Mouse (Mus musculus) hindbrain, embryonic 14.5 days (tissue): ENCODE measurements around the gene Mbd5. TPM values are rescaled to one million over a fixed set of nuclear protein-coding genes. Genes with fewer than 3 reads are reported as not detected.

Experiments used
- ATAC-seq: fragments of 200-750 bp; cut with Nextera tagmentation; 2 replicates; pipeline ENCODE4 v1.8.0; 2017; ENCODE audit warnings: moderate number of reproducible peaks, mild to moderate bottlenecking, moderate TSS enrichment, moderate library complexity; ENCODE audit not compliant: low FRiP score
- DNase-seq: peaks from one replicate; pipeline ENCODE4 v3.0.0-alpha.2; 2015; ENCODE audit warnings: low spot score
- H3K27ac ChIP-seq: fragments of 300-500 bp; sonication (generic); 2 replicates; pipeline ENCODE4 v1.5.1; 2014; ENCODE audit warnings: mild to moderate bottlenecking, moderate library complexity
- H3K27me3 ChIP-seq: fragments of 300-500 bp; sonication (generic); 2 replicates; pipeline ENCODE4 v1.6.1; 2014; ENCODE audit warnings: mild to moderate bottlenecking, low read length, mixed read lengths; ENCODE audit not compliant: control insufficient read depth, insufficient read depth
- H3K36me3 ChIP-seq: fragments of 300-500 bp; sonication (generic); replicated peaks from 2 replicates; pipeline ENCODE4 v1.6.1; 2014; ENCODE audit not compliant: control insufficient read depth, insufficient read depth
- H3K4me1 ChIP-seq: fragments of 300-500 bp; sonication (generic); replicated peaks from 2 replicates; pipeline ENCODE4 v1.6.1; 2014; ENCODE audit warnings: antibody characterized with exemption, low read length, mixed read lengths; ENCODE audit not compliant: control insufficient read depth, insufficient read depth
- H3K4me2 ChIP-seq: fragments of 300-500 bp; sonication (generic); replicated peaks from 2 replicates; pipeline ENCODE4 v1.6.1; 2014; ENCODE audit warnings: mild to moderate bottlenecking, moderate library complexity
- H3K4me3 ChIP-seq: fragments of 300-500 bp; sonication (generic); replicated peaks from 2 replicates; pipeline ENCODE4 v1.5.1; 2014; ENCODE audit warnings: mild to moderate bottlenecking, low read length
- H3K9ac ChIP-seq: fragments of 300-500 bp; sonication (generic); 2 replicates; pipeline ENCODE4 v1.6.1; 2014
- H3K9me3 ChIP-seq: fragments of 300-500 bp; sonication (generic); 2 replicates; pipeline ENCODE4 v1.6.1; 2016; ENCODE audit warnings: low read length; ENCODE audit not compliant: control insufficient read depth
- WGBS: fragments of 180-500 bp; shearing (Covaris S2); extraction: QIAGEN DNeasy Blood & Tissue Kit; methylation state at CpG from one replicate; pipeline ENCODE4 v1.1.7; 2014; 5-methylcytosine and 5-hydroxymethylcytosine counted together
- polyA plus RNA-seq: library from polyadenylated mRNA; unstranded; fragments of >200 nt; fragmentation: Nextera tagmentation; extraction: Ambion mirVana; gene quantifications from 2 replicates; pipeline ENCODE4 v1.2.1, GENCODE M21; 2014

Mbd5 gene
- polyA plus RNA-seq, 1 experiment from 2014 or later = 40.5 TPM

DNA sequence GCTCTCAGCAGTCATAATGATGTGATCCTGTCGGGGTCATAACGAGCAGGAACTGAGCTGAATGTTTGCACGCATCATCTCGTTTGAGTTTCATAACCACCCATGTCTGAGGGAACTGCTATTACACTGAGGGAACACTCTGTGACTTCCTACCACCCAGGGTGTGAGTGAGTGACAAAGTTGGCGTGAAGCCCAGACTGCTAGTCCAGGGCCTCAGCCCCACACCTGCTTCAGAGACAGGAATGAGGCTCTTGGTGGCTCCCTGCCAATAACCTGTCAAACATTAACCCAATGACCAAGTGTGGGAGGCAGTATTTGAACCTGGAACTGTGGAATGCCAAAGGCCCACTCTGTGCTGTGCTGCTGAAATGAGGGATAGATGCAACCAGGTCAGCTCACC, 400.5 kb downstream of the Mbd5 start:
- ATAC-seq (peak; percentile 57; the same call in 1 of the 2 replicates), DNase-seq (peak; percentile 32)
- WGBS = 54% methylated on average over 5 of the region's 5 CpGs
- Histone ChIP-seq H3K9me3 (no peaks in the 10 kb centered on the region), H3K4me2 (no peak overlapping the region), H3K27ac (no peak overlapping the region), H3K9ac (no peak overlapping the region), H3K36me3 (no peaks in the 10 kb centered on the region), H3K4me1 (no peaks in the 10 kb centered on the region), H3K4me3 (no peak overlapping the region), H3K27me3 (no peaks in the 10 kb centered on the region)

DNA sequence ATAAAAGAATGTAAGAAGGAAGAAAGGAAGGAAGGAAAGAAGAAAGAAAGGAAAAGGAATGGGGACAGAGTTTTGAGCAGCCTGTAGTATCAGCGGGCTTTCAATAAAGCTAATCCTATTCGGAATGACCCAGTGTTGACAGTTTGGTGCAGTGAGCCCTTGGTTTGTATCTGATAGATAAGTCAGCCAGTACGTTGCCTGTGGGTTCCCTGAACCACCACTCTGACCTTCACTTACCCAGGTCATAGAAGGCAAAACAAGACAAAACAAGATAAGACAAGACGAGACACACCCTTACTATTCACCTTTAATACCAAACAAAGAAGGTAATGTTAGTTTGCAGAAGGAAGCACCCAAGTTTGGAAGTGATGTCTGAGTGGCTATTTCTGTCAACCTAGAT, 401.5 kb downstream of the Mbd5 start:
- Histone ChIP-seq H3K4me3 (no peak overlapping the region), H3K27ac (no peak overlapping the region), H3K9me3 (no peaks in the 10 kb centered on the region), H3K4me2 (no peak overlapping the region), H3K27me3 (no peaks in the 10 kb centered on the region), H3K9ac (no peak overlapping the region), H3K4me1 (no peaks in the 10 kb centered on the region), H3K36me3 (no peaks in the 10 kb centered on the region)
- 89% methylated on average over 4 of the region's 4 CpGs for WGBS
- ATAC-seq = no peak
- no peak for DNase-seq

DNA sequence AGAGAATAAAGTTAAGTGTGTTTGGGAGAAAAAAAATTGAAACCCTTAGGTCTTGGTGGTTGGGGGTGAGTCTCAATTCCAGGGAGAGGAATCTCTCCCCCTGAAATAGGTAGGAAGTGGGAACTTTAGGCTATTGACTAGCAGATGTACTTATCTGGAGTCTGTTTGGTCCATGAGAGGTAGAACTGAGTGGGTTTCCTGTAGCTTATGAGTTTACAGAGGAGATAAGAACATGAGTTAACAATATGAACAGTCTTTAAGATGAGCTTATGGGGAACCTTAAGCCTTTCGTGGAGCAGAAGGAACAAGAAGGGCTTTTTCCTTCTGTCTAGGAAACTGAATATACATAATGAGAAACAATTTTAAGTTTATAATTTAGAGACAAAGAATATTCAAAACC, 404.8 kb downstream of the Mbd5 start:
- Histone ChIP-seq H3K27me3 (no peaks in the 10 kb centered on the region), H3K4me3 (no peak overlapping the region), H3K9me3 (no peaks in the 10 kb centered on the region), H3K9ac (no peak overlapping the region), H3K27ac (no peak overlapping the region), H3K4me1 (no peaks in the 10 kb centered on the region), H3K4me2 (no peak overlapping the region), H3K36me3 (no peaks in the 10 kb centered on the region)
- ATAC-seq (no peak), DNase-seq (no peak)
- 94% methylated on average over 1 of the region's 1 CpGs for whole genome bisulfite sequencing

DNA sequence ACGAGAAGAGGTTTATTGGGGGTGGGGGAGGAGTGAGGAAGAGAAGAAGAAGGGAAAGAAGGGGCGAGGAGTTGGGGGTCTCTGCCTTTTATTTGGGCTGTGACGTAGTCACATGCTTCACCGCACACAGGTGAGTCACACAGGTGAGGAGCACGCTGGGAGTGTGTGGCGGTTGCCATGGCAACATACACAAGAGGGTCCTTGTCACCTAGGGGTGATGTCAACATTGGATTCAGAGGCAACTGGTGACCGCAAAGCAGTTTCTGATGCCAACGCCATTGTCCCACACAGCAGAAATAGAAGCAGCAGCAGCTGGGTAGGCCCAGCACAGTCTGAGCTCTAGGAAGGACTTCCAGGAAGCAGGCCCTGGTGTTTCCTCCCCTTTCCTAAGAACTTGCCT, 406.6 kb downstream of the Mbd5 start:
- no peaks in the 10 kb centered on the region for H3K27me3 ChIP-seq
- H3K9ac ChIP-seq = no peak overlapping the region
- ATAC-seq = no peak
- H3K4me1 ChIP-seq = no peaks in the 10 kb centered on the region
- no peak overlapping the region for H3K27ac ChIP-seq
- 89% methylated on average over 8 of the region's 8 CpGs for WGBS
- H3K4me3 ChIP-seq = no peak overlapping the region
- H3K9me3 ChIP-seq = no peaks in the 10 kb centered on the region
- no peaks in the 10 kb centered on the region for H3K36me3 ChIP-seq
- DNase-seq = no peak
- no peak overlapping the region for H3K4me2 ChIP-seq

DNA sequence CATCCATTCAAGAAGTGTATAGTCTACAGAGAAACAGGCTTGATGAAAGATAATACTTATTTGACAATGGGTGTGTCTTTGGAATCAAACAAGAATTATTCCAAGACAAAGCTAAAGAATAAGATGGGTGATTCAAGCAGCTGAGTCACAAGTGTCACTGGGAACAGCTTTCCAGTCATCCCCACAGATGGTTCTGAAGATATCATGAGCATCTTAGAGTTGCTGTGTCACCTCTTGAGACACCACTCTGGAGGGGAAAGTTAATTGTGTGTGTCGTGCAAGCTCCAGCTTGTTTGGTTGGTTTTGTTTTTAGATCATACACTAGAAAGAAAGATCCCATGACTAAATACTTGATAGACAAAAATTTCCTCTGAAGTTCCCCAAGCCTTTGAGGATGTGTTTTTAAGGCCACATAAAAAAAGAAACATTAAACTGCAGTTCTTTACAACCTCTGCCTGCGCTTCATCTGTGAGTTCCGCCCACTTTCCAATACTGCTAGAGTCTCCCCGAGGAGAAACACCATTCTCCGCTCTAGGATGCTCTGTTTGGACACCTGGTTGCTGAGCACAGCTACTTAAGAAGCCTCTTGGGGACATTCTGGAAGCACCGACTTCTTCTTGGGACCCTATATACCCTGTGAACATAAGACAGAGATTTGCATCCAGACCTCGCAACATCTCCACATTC, 409.0 kb downstream of the Mbd5 start:
- no peaks in the 10 kb centered on the region for H3K9me3 ChIP-seq
- no peaks in the 10 kb centered on the region for H3K27me3 ChIP-seq
- H3K36me3 ChIP-seq = no peaks in the 10 kb centered on the region
- DNase-seq (no peak), ATAC-seq (no peak)
- H3K4me2 ChIP-seq = no peak overlapping the region
- no peaks in the 10 kb centered on the region for H3K4me1 ChIP-seq
- H3K4me3 ChIP-seq = no peak overlapping the region
- H3K27ac ChIP-seq = no peak overlapping the region
- WGBS = 88% methylated on average over 7 of the region's 7 CpGs
- no peak overlapping the region for H3K9ac ChIP-seq

DNA sequence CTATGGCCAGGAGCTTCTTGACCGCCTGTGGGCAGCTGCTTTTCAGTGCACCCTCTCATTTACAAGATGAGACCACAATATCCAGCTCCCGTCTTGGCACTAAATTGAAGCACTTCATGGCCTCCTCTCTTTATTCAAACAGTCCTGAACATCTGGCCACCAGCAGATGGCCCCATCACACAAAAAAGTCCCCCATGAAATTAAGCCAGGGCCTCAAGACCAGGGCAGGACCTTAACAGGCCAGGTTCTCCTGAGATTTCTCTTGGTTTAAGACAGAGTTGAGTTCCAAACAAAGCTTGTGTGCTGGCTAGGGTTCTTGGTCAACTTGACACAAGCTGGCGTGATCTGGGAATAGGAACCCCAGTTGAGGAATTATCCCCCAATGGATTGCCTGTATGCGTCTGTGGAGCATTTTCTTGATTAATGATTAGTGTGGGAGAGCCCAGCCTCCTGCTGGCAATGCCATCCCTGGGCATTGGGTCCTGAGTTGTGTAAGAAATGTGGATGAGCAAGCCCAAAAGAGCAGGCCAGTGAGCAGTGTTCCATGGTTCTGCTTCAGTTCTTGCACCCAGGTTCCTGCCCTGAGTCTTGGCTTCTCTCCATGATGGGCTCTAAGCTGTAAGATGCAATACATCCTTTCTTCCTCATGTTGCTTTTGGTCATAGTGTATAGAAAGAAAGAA, 409.7 kb downstream of the Mbd5 start:
- Histone ChIP-seq H3K9me3 (no peaks in the 10 kb centered on the region), H3K27ac (no peak overlapping the region), H3K4me2 (no peak overlapping the region), H3K4me3 (no peak overlapping the region), H3K27me3 (no peaks in the 10 kb centered on the region), H3K36me3 (no peaks in the 10 kb centered on the region), H3K4me1 (no peaks in the 10 kb centered on the region), H3K9ac (no peak overlapping the region)
- WGBS = 63% methylated on average over 4 of the region's 4 CpGs
- DNase-seq (peak; percentile 26), ATAC-seq (no peak)

DNA sequence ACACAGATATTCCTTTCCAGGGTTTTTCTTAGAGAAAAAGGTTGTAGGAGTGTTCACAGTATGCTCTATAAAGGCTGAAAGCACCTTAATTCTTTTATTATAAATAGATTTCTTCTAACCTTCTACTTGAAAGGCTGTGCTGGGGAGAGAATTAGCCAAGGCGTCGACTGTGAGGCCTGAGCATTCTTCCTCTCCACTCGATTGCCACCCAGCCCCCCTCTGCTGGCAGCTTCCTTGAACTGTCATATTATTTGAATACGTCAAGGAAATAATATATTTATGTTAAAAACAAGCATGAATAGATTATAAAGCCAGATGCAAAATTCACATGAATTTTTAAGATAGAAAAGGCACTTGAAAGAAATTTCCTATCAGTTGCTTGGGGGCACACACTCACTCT, 410.4 kb downstream of the Mbd5 start:
- Histone ChIP-seq H3K36me3 (no peaks in the 10 kb centered on the region), H3K4me3 (no peak overlapping the region), H3K27me3 (no peaks in the 10 kb centered on the region), H3K9ac (no peak overlapping the region), H3K9me3 (no peaks in the 10 kb centered on the region), H3K27ac (no peak overlapping the region), H3K4me2 (no peak overlapping the region), H3K4me1 (no peaks in the 10 kb centered on the region)
- ATAC-seq (no peak), DNase-seq (no peak)
- WGBS = 74% methylated on average over 4 of the region's 4 CpGs

- H3K27ac ChIP-seq = no peak overlapping the region
- no peaks in the 10 kb centered on the region for H3K27me3 ChIP-seq
- DNase-seq = no peak
Observed at GRCm38 (mm10) chr2:49364546-49364945, 415.2 kb downstream of the Mbd5 start.

GRCm38 (mm10) chr2:49366878-49367545, 417.7 kb downstream of the Mbd5 start:
- H3K27ac ChIP-seq = no peak overlapping the region
- H3K4me1 ChIP-seq = no peaks in the 10 kb centered on the region
- no peak overlapping the region for H3K4me2 ChIP-seq
- WGBS = 91% methylated on average over 14 of the region's 14 CpGs
- no peaks in the 10 kb centered on the region for H3K9me3 ChIP-seq
- ATAC-seq = no peak
- no peak for DNase-seq
- no peaks in the 10 kb centered on the region for H3K36me3 ChIP-seq
- no peak overlapping the region for H3K9ac ChIP-seq
- H3K4me3 ChIP-seq = no peak overlapping the region
- H3K27me3 ChIP-seq = no peaks in the 10 kb centered on the region

More at GRCm38 (mm10) chr2:49364546-49364945, 415.2 kb downstream of the Mbd5 start:
- no peaks in the 10 kb centered on the region for H3K36me3 ChIP-seq
- no peaks in the 10 kb centered on the region for H3K9me3 ChIP-seq
- ATAC-seq = no peak
- no peak overlapping the region for H3K4me2 ChIP-seq
- no peak overlapping the region for H3K4me3 ChIP-seq
- WGBS = 41% methylated on average over 5 of the region's 5 CpGs
- no peaks in the 10 kb centered on the region for H3K4me1 ChIP-seq
- no peak overlapping the region for H3K9ac ChIP-seq
